Mouse (Mus musculus) yolk sac, embryonic 10.5 days (tissue): ENCODE data around the gene Col3a1.

Experiments used
- DNase-seq: peaks from one replicate; pipeline ENCODE4 v3.0.0-alpha.2; 2017; ENCODE audit warnings: low spot score

Col3a1 gene

DNA sequence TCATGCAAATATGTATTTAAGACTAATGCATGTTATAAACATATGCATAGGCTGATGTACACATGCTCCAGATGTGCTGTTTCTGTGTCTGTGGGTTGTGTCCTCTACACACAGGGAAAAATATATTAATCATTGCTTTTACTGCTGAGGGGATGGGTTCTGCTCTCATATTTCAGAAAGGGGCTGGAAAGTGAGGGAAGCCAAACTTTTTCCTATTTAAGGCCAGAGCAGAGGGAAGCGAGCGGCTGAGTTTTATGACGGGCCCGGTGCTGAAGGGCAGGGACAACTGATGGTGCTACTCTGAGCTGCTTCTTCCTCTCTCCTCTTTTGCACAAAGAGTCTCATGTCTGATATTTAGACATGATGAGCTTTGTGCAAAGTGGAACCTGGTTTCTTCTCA is at the start of gene Col3a1:
Gene Col3a1, plus strand, starts transcription at position 151 of the 400 bp plus-strand sequence.
- peak; percentile 68 for DNase-seq

DNA sequence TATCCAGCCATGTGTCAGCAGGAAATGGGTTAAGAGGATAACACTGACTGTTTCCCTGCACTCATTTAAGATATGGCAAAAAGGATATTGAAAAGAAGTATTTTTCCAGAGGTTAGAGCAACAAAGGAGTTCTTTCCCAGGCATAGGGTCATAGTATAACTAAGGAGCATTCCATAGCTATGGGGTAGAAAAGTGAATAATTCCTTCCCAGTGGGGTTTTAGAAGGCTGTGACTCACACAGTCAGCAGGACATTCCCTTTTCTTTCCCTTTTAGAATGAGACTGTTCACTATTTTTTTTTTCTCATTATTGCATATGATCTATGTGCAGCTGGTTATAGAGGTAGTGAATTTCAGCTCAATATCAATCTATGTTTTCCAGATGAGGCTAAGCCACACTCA is 41.9 kb upstream of the Col3a1 start:
- no peak for DNase-seq

DNA sequence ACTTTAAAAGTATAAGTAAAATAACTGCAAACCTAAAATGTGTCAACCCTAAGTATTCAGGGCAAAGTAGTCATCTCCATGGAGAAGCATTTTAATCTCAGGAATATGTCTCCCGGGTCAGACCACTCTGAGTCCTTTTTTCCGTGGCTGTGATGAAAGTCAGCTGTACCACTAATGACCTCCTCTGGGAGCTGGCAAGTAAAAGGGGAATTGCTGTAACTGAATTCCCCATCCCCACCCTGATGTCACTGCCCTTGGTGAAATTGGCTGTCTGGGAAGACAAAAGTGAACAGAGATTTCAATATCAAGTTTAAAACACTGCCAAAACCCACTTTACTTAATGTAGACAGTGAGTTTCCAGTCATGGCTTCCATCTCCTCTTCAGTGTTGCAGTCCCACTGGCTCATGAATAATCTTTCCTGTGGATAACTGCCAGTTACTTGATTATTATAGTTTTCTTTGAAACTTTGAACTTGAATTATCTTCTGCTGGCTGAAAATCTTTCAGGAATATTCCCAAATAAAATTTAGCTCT is 35.3 kb upstream of the Col3a1 start:
- no peak for DNase-seq

DNA sequence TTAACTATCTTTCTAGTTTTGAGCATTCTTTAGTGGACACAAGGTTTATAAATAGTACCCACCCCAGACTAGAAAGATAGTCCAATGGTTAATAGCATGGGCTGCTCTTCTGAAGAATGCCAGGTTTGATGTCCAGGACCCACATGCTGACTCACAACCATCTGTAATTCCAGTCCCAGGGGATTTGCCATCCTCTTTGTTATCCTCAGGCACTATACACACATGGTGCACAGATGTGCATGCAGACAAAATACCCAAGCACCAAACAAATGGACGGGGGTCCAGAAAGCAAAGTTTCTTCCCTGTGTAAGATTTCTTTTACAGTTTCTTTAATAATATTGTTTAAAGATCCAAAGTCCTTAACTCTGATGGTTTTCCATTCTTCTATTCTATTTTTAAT is 23.4 kb upstream of the Col3a1 start:
- no peak for DNase-seq

DNA sequence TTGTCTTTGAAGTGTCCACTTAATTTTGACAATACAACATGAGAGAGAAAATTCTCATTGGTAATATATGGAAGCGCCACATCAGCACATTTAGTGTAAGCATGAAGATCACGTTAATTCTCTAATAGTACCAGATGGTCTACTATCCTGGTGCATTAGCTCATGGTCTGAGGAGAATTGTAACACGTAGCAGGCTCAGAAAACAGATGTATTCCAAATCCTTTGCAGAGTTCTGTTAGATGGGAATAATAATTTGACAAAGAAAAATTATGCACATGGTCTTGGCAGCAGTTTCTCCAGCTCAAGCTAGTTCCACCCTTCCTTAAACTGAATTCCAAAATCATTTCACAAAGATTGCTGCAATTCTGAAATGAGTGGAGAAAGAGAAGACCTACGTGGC is 21.3 kb upstream of the Col3a1 start:
- no peak for DNase-seq

DNA sequence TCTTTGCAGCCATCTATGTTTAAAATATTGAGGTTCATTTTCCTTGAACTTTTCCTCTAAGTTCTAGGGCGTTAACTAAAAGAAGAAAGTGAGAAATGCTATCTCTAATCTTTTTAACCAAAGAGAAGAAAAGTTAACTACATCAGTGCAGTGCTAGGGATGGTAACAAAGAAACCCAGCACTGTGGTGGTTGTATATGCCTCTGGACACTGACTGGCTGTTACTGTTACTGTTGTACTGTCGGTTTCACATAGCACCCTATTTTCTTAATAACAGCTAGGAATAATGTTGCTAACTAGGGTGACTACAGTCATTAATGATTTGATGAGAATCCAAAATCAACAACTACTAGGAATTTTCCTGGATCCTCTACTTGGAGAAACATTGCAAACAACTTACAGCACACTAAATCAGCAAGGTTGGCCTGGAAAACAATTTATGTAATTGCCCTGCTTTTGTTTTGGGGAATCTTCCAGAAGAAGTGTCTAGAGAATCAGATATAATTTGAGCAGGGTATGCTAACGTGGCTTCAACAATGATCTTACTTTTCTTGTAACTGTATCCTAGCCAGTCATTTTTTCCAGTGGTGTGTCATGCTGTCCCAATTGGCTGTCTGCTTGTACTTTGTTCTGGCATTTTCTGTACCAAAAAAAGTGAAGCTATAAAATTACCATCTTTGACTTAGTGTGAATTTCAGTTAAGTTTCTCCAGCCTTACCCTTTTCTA is 11.8 kb upstream of the Col3a1 start:
- DNase-seq = no peak

DNA sequence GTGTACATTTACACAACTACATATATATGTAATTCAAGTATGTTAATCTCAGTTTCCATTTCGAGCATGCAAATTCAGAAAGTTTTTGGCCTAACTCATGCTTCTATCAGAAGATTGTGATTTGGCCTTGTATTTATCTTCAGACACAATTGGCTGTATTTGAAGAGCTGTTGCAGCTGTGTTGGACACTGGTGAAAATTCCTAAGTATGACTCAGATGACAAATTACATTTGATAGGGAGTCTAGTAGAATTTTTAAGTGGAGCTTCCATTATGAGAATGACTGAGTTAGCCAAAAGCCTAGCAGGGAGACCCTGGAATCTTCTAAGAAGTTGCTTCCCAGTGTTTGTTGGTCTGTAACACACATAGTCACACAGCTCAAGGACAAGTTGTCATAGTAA is 7.1 kb upstream of the Col3a1 start:
- no peak for DNase-seq

DNA sequence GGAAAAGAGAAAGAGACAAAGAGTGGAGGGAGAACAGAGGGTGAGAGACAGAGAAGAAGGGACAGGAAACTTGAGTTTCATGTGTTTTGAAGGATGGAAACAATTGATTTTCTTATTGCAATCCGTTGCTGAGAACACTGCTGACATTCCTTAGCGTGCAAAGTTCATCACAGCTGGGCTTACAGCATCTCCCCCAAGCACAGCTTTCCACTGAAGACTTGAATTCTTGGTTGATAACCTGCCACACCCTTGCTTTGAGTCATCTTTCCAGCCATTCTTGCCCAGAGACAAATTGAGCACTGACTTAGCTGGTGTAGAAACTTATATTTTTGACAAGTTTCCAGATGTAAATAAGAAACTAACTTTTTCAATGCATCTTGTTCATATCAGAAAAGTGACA is 2.3 kb upstream of the Col3a1 start:
- DNase-seq = no peak

DNA sequence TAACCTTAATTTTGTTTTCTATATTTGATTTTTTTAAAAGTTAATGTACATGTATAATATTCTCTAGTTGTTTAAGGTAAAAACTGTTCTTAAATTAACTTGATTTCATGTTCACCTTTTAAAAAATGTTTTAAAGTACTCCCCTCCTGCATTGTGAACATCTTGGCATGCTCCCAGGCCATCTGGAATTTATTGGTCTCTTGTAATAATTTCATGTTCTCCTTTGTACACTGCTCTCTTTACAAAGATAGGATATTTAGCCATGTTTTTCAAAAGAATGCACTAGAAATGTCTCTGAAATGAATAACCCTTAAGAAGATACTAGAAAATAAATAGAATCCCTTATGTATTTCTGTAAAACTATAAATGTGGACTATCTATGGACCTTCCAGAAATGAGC is 624 bp downstream of the Col3a1 start:
- DNase-seq = no peak

DNA sequence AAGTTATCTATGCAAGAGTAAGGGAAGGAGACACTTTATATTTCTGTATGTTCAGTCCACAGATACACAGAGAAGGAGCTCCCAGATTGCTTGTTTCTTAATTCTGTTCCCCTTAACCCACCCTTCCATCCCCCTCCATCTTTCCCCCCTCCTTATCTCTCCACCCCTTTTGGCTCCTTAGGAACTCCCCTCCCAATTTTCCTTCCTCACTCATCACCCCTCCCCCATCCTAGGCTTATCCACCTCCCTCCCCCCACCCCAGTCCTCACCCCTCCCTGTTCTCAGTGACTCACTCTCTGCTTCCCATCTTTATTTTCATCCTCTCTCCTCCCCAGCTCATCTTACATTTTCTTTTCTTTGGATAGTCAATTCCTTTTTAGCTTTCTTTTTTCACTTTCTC is 1.5 kb downstream of the Col3a1 start:
- peak; percentile 65 for DNase-seq

DNA sequence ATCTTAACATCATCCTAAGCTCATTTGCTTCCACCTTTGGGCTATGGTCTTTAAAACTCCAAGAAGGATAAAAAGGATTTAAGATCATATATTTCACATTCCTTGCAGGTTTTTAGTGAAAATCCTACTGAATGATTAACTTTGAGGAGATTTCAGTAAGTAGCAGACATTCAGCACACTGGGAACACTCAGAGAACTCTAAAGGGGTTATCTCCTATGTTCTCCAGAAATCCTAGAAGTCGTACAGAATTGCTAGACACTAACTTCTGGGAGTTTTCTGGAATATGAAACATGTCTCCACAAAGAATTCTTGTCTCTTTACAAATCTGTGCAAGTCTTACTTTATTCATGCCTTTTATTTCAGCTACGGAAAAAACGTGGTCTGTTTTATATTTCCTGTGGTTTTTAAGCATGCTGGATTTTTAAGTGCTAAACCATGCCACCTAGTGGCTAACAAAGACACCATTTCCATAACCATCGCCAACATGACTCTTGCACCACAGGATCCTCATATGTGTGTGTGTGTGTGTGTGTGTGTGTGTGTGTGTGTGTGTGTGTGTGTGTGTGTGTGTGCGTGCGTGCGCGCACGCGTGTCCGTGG is 2.5 kb downstream of the Col3a1 start:
- no peak for DNase-seq

DNA sequence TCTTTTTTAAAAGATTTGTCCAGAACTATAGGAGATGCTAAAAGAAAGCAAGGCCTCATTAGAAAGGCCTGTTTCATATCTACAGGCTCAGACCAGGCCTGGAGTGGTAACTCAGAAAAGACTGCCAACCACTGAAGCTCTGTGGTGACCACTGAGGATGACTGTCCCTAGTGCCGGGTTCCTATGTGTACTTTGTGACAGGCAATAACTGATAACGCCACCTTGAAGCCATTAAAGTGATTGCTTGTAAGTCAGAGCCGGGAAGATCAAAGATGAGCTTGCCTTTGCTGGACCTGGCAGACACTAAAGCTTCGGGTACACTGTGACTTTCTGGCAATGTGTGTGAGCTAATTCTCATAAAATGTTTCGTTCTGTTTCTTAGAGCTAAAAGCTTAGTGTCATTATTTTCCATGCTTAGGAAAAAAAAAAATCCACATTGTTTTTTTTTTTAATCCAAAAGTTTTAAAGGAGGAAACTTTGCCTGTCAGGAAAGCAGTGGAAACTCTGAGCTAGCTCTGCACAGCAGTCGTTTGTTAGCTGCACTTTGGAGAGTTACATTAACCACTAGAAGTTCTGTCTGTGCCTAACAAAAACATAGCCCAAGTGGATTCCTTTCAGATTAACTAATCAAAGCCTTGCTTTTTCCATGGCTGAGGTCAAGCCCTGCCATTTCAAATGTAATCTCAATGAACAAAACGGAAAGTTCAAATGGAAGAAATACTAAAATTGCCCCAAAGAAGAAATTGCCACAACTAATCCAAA is 4.6 kb downstream of the Col3a1 start:
- DNase-seq = no peak

DNA sequence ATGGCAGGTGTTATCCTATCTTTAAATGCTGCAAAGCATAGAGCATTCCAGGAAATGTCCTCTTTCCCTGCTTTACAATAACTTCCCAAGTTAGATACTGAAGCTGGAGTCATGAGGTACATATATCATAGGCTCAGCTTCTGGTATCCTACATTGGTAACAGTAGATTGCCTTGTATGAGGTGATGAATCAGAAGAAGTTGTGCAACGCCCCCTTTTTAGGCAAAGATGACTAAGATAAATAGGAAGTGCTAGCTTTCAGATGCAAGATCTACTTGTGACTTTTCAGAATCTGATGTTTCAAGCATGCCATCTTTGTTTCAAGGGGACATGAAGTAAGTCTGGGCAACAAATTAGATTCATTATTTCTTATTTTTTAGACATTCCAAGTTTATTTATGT is 6.9 kb downstream of the Col3a1 start:
- no peak for DNase-seq

DNA sequence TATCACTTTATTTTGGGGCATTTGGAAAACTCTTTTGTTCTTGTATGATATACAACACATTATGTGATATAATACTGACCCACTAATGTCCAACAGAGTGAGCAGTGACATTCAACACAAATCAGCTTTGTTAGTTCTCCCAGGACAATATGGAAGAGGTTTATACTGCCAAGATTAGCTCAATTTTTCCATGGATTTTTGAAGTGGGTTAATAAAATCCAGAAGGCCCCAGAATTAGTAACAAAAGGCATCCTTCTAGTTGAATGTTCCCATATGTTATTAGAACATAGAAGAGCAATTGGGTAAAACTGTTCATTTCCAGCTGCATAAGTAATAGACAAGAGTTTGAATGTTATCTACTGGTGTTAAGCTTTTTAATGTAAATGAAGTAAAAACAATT is 9.5 kb downstream of the Col3a1 start:
- DNase-seq = no peak

DNA sequence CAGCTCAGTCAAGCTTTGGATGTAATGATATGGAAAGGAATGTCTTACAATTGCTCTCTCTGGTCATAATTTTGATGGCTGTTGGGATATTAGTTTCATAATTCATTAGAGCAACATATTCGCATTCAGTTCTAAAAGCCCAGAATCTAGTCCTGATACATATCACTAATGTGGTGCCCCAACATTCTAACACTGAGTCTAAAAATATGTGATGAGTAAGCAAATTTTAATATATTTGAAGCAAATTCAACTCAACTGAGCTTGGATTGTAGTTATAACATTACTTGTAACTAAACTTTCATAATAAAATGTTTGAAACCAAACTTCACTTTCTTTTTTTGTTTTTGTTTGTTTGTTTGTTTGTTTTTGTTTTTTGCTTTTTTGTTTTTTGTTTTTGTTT is 17.8 kb downstream of the Col3a1 start:
- no peak for DNase-seq

DNA sequence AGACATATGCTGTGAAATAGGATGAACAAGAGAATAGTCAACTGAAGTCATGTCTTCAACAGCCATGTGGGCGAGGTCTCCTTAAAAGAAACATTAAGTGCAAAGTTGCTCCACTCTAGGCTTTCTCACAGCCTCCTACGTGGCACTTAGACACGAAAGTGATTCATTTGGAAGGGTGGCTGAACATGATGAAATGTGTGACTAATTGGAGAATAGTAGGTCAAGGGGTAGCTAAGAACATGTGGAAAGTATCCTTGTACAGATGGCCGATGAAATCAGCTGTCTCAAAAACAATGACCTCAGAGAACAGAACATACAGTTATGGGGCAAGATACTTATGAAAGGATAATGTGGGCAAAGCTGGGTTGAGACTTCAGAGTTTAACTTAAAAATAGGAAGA is 44.6 kb downstream of the Col3a1 start:
- DNase-seq = no peak

DNA sequence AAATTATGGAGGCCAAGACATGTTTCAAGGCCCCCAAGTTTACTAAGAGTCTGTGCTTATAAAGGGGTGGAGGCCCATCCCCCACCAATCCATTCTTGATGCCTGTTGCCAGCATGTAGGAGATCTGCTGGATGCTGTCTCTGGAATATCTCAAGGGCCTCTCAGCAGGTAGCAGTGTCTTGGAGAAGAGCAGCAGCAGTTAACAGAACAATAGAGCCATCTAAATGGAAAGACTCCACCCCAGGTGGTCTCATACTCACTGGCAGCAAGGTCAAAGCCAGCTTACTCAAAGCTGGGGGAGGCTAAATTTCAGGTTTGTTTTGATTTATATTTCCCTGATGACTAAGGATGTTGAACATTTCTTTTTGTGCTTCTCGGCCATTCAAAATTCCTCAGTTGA is 46.7 kb downstream of the Col3a1 start:
- no peak for DNase-seq

DNA sequence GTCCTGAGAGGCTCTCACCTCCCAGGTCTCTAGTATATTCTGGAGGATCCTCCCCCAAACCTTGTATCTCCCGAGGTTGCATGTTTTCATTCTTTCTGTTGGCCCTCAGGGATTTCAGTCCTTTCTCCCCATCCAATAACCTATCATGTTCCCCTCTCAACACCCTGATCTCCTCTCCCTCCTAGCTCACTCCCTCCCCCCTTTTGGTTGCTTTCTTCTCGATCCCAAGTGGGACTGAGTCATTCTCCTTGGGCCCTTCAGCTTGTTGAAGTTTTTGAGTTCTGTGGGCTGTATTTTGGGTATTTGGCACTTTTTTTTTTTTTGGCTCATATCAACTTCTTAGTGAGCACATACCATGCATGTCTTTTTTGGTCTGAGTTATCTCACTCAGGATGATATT is 47.8 kb downstream of the Col3a1 start:
- no peak for DNase-seq

DNA sequence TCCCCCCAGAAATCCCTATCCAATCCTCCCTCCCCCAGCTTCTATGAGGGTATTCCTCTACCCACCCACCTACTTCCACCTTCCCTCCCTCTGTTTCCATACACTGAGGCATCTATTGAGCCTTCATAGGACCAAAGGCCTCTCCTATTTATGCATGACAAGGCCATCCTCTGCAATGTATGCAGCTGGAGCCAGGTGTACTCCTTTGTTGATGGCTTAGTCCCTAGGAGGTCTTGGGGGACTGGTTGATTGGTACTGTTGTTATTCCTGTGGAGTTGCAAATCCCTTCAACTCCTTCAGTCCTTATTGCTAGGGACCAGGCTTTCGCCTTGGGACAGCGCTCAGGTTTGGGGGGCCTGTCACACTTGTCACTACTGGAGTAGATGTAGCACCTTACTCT is 48.3 kb downstream of the Col3a1 start:
- no peak for DNase-seq

DNA sequence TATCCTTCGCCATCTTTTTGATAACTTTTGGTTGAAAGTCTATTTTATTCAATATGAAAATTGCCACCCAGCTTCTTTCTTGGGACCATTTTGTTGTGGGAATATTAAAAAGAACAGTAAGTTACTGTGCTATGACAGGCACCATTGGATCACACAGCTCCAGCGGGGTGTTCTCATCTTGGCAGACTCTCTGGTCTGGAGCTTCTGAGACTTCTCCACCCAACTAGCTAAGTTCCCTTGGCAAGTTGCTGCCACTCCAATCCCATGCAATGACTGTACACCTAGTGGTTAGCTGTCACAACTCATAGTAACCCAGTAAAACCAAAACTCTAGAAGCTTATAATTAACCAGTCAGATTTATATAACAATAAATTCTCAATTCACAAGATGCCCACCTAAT is 51.9 kb downstream of the Col3a1 start:
- no peak for DNase-seq

DNA sequence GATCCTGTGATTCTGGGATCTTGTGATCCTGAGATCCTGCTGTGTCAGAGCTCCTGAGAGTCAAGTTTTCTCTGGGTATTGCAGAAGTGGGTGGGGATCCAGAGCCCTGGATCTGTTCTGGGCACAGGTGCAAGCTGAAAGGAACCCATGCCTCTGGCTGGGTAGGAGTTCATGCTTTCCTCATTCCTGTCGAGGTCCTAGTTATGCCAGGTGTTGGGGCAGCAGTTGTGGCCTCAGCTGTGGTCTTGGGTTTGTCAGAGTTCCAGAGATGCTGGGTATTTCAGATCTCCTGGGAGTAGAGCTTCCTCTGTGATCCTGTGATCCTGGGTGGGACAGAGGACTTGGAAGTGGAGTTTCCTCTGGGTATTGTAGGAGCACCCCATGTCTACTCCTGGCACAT is 54.1 kb downstream of the Col3a1 start:
- DNase-seq = no peak

DNA sequence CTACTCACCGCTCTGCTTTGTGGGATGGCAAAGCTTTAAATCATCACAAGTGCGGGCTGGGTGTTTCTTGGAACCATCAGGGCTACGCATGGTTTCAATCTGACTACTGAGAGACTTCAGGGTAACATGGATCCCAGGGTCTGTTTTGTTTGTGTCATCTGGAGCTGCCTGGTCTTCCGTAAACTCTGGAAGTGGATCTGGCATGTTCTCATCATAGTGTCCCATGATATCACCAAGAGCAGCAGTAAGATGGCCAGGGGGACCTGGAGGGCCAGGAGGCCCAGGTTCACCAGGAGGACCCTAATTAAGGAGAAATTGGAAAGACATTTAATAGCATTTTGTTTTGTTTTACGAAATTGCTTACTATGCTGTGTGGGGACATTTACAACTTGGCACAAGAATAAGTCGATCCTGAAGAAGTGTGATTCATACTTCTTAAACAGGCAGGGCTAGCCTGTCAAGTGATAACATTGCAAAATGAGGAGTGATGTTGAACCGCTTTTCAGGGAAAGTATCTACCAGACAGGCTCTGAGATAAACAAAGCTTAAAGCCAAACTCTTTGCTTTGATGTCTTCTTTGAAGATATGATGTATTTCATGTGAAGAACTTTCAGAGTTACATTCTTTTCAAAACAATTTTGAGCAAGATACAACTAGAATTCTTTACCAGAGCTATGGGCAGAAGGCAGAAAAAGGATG is 68.8 kb downstream of the Col3a1 start:
- DNase-seq = peak; percentile 33

DNA sequence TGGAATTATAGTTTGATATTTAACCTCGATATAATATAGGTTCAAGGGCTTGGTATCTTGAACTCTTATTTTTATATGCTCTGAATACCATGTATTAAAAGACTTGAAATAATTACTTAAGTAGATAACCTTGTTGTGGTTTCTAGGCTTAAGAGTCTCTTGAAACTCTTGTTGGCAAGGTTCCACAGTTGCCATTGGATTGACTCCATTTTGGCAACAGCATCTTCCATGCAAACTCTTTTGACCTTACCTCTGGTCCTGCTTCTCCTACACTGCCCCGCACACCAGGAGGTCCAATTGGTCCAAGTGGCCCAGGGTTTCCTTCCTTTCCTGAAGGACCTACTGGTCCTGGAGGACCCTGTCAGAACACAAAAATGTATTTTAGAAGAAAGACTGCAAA is 70.5 kb downstream of the Col3a1 start:
- DNase-seq = no peak
